Mouse (Mus musculus) forebrain, postnatal 0 days (tissue): ENCODE measurements at regions not wholly inside any gene's neighbourhood (a gene's known extent, or its start where the extent isn't known, plus 50 kb on each side); places are given as distances from the start of the nearest gene placed in this dataset.
A peak's percentile ranks its signal among the peaks of the same experiment; 100 is the strongest.

ENCODE experiments used
- ATAC-seq: fragments of 200-750 bp; cut with Nextera tagmentation; 2 replicates; pipeline ENCODE4 v1.8.0; 2017; ENCODE audit warnings: mild to moderate bottlenecking, moderate library complexity
- DNase-seq: peaks from one replicate; pipeline ENCODE4 v3.0.0-alpha.2; 2015
- H3K27ac ChIP-seq: fragments of 300-500 bp; sonication (generic); 2 replicates; pipeline ENCODE4 v1.5.1; 2014; ENCODE audit warnings: low read depth, mild to moderate bottlenecking, antibody characterized with exemption, low read length, moderate library complexity, mixed read lengths
- H3K27me3 ChIP-seq: fragments of 300-500 bp; sonication (generic); 2 replicates; pipeline ENCODE4 v1.6.1; 2014; ENCODE audit warnings: mild to moderate bottlenecking, low read length, mixed read lengths; ENCODE audit not compliant: insufficient read depth
- H3K36me3 ChIP-seq: fragments of 300-500 bp; sonication (generic); 2 replicates; pipeline ENCODE4 v1.6.1; 2014; ENCODE audit warnings: mild to moderate bottlenecking, moderate library complexity; ENCODE audit not compliant: insufficient read depth
- H3K4me1 ChIP-seq: fragments of 300-500 bp; sonication (generic); 2 replicates; pipeline ENCODE4 v1.6.1; 2014; ENCODE audit warnings: antibody characterized with exemption; ENCODE audit not compliant: insufficient read depth
- H3K4me2 ChIP-seq: fragments of 300-500 bp; sonication (generic); 2 replicates; pipeline ENCODE4 v1.6.1; 2014; ENCODE audit warnings: low read depth, mild to moderate bottlenecking, moderate library complexity
- H3K4me3 ChIP-seq: fragments of 300-500 bp; sonication (generic); 2 replicates; pipeline ENCODE4 v1.5.1; 2014; ENCODE audit warnings: low read depth, low read length, mixed read lengths
- H3K9ac ChIP-seq: fragments of 300-500 bp; sonication (generic); 2 replicates; pipeline ENCODE4 v1.6.1; 2014; ENCODE audit warnings: mild to moderate bottlenecking
- H3K9me3 ChIP-seq: fragments of 300-500 bp; sonication (generic); 2 replicates; pipeline ENCODE4 v1.6.1; 2016; ENCODE audit warnings: low read length
- CTCF ChIP-seq: sonication (generic); IDR thresholded peaks from 2 replicates; pipeline ENCODE4 v1.5.1; 2016; ENCODE audit warnings: antibody characterized with exemption, control low read depth, low read depth
- WGBS: fragments of 180-500 bp; shearing (Covaris S2); extraction: QIAGEN DNeasy Blood & Tissue Kit; methylation state at CpG from one replicate; pipeline ENCODE4 v1.1.7; 2014; 5-methylcytosine and 5-hydroxymethylcytosine counted together

DNA sequence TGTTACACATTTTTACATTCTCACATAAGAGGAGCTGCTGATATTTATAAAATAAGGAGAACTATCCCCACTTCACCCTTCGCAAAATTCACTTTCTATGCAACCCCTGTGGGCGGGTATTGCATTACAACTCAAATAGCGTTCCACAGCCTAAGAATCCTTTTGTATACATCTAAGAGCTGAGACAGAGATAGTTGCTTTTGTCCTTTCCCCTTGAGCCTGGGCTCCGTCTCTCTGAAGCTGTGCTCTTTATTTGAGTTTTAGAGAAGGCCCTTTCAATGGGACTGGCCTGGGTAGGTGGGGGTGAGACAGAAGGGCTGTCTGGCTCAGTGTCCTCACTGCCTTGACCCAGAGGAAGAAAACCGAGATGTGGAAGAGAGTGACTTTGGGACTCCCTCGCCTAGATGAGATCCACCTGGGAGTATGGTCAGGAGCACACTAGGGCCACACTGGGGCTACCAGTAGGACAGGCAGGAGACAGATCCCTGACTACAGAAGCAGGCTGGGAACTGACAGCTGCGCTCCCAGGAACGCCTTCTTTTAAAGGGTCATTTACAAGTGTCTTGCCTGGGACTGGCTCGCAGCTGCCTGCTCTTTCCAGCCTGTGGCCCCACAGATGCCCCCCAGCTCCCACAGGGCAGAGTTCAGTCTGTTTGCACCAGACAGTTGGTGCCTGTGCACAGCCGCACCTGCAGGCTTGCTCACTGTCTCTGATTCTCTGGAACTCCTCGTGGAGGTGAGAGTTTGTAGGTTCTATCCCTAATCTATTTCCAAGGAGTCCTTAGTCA is 204.5 kb upstream of the Pou3f3 start:
- WGBS, result 22% methylated on average over 11 of the region's 11 CpGs
- Histone ChIP-seq H3K27ac (no peak overlapping the region), H3K9ac (peak overlapping the region; percentile 54; the same call in 1 of the 2 replicates), H3K9me3 (no peaks in the 10 kb centered on the region), H3K36me3 (no peaks in the 10 kb centered on the region), H3K4me1 (peaks cover 7% of the 10 kb centered on the region; the same call in 1 of the 2 replicates), H3K4me3 (peak overlapping the region; percentile 34), H3K4me2 (peak overlapping the region; percentile 80), H3K27me3 (no peaks in the 10 kb centered on the region)
- ATAC-seq (peak; percentile 62), DNase-seq (peak; percentile 46)
- TF ChIP-seq CTCF, result peak; percentile 31; the same call in 1 of the 2 replicates

DNA sequence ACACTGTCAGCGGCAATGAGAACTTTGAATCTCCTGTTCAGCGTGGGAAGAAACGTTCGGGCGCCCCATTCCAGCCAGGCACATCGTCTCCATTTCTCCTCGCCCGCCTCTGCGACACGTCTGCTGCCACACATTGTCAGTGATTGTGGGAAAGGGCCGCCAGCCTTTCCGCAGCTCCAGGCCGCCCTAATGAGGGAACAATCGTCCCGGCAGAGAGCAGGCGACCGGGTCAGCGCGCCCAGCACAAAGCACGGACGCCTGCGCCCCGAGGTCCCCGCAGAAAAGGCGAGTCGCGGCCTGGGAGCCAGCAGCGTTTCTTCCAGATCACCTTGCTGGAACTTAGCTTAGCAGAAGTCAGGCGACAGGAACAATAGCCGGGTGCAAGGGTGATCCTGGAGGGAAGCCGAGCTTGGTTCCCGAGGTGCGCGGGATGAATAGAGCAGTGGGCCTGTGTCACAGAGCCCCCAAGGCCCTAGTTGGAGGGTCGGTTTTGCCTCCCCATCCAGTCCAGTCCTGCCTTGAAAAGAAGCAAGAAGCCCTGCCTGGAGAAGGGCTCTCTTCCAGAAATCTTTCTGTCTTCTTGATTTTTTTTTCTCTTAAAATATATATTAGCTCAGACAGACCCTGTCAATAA is 203.8 kb upstream of the Pou3f3 start:
- peak overlapping the region; percentile 54 for H3K9ac ChIP-seq
- H3K27me3 ChIP-seq, result no peaks in the 10 kb centered on the region
- H3K27ac ChIP-seq, result no peak overlapping the region
- no peaks in the 10 kb centered on the region for H3K9me3 ChIP-seq
- H3K4me2 ChIP-seq, result peak overlapping the region; percentile 80
- H3K36me3 ChIP-seq, result no peaks in the 10 kb centered on the region
- no peak for TF ChIP-seq CTCF
- peaks cover 7% of the 10 kb centered on the region; the same call in 1 of the 2 replicates for H3K4me1 ChIP-seq
- ATAC-seq, result peak; percentile 52
- H3K4me3 ChIP-seq, result peak overlapping the region; percentile 34
- no peak for DNase-seq
- WGBS, result 3% methylated on average over 35 of the region's 35 CpGs

DNA sequence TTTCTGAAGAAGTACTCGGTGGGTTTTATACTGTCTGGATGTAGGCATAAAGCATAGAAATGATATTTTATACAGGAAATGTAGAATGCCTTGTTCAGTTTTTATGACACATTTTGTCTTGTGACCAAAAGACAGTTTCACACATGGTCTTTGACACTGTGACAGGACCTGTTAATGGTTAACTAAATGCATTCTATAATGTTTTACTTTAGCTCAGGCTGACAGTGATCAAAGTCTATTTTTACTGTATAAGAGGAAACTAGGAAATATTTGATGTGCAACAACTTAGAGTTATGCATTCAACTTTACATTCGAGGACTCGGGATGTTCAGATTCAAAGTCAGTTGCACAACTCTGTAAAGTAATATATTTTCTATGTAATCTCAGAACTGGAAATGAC is 199.5 kb upstream of the Pou3f3 start:
- peaks cover 6% of the 10 kb centered on the region; the same call in 1 of the 2 replicates for H3K4me1 ChIP-seq
- no peaks in the 10 kb centered on the region for H3K36me3 ChIP-seq
- TF ChIP-seq CTCF, result no peak
- H3K4me2 ChIP-seq, result no peak overlapping the region
- H3K9me3 ChIP-seq, result no peaks in the 10 kb centered on the region
- no peak overlapping the region for H3K4me3 ChIP-seq
- ATAC-seq (no peak), DNase-seq (no peak)
- H3K27ac ChIP-seq, result no peak overlapping the region
- WGBS, result 92% methylated on average over 3 of the region's 3 CpGs
- no peaks in the 10 kb centered on the region for H3K27me3 ChIP-seq
- no peak overlapping the region for H3K9ac ChIP-seq

DNA sequence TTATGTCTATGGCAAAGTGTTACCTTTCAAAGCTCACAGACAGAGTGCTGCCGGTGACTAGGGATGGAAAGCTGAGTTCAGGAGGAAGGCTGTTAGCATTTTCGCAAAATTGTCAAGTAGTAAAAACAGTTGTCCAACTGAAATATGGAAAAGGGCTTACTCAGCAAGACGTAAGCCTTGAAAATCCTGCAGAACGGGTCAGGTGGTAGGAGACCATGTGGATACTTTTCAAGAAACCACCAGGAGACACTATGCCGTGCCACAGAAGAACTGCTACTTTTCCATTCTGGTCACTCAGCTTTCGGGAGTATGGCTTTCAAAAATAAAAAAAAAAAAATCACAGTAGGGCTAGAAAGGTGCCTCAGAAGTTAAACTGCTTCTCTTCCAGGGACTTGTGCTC is 199.1 kb upstream of the Pou3f3 start:
- Histone ChIP-seq H3K9ac (no peak overlapping the region), H3K4me1 (peaks cover 2% of the 10 kb centered on the region; the same call in 1 of the 2 replicates), H3K4me3 (no peak overlapping the region), H3K9me3 (no peaks in the 10 kb centered on the region), H3K27me3 (no peaks in the 10 kb centered on the region), H3K36me3 (no peaks in the 10 kb centered on the region), H3K27ac (no peak overlapping the region), H3K4me2 (no peak overlapping the region)
- WGBS, result 86% methylated on average over 6 of the region's 6 CpGs
- TF ChIP-seq CTCF, result no peak
- DNase-seq (no peak), ATAC-seq (no peak)

DNA sequence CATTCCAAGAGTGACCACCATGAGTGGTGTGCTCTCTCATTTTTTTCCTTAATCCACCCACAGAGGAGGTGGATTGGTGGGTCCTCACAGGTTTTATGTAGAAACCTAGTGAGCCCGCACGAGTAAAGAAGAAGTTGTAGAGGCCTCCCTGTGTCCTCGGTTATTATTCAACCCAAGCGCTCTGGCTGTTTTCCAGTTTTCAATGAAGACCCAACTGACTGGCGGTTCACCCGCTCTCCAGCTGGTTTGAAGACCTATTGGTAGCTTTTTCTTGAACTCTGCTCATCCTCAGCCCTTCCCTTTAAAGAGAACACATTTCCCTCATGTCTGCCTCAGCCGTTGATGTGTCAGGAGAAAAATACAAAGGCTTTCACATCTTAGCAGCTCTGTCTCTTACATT is 196.7 kb upstream of the Pou3f3 start:
- Histone ChIP-seq H3K27me3 (no peaks in the 10 kb centered on the region), H3K27ac (no peak overlapping the region)
- TF ChIP-seq CTCF, result no peak

DNA sequence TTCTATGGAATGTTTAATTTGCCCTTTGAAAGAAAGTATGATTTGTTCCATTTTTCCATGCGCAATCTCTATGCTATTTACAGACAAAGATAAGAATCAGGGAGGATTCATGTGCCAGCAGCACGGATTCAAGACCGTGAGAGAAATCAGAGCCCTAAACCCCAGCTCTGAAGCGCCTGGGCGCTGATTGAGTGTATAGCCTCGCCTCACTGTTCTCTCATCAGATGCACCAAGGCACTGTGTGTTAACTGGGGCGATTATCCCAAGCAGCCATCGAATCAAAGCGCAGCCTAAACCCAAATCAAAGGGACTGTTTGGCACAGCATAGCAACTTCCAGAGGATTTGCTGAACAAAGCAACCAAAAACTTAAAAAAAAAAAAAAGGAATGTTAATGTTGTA is 191.1 kb upstream of the Pou3f3 start:
- Histone ChIP-seq H3K9me3 (no peaks in the 10 kb centered on the region), H3K27ac (no peak overlapping the region), H3K27me3 (no peaks in the 10 kb centered on the region), H3K36me3 (no peaks in the 10 kb centered on the region), H3K9ac (no peak overlapping the region), H3K4me3 (no peak overlapping the region), H3K4me1 (no peaks in the 10 kb centered on the region), H3K4me2 (no peak overlapping the region)
- TF ChIP-seq CTCF, result no peak
- ATAC-seq (no peak; the same call in 1 of the 2 replicates), DNase-seq (peak; percentile 42)
- 26% methylated on average over 9 of the region's 9 CpGs for WGBS

More for the DNA sequence above, 196.7 kb upstream of the Pou3f3 start:
- Histone ChIP-seq H3K9me3 (no peaks in the 10 kb centered on the region), H3K36me3 (no peaks in the 10 kb centered on the region), H3K4me2 (no peak overlapping the region), H3K4me1 (no peaks in the 10 kb centered on the region), H3K4me3 (no peak overlapping the region), H3K9ac (no peak overlapping the region)
- ATAC-seq (no peak; the same call in 1 of the 2 replicates), DNase-seq (no peak)
- 68% methylated on average over 7 of the region's 7 CpGs for WGBS
